Comparison of ENCODE assay signal across 8 mouse cellular contexts in genomic region chr8:71629781-71630212, GRCm38 (mm10). TPM values are rescaled to one million over a fixed set of nuclear protein-coding genes. Genes with fewer than 3 reads are reported as not detected.
DNase-seq lines count a peak whose midpoint lies in the region; ATAC-seq and TF ChIP-seq lines count a peak whose summit lies in the region.

No protein-coding gene starts in this region.

- 2% methylated on average over 25 of the region's 25 CpGs for WGBS in neural tube, embryonic 11.5 days
- WGBS in intestine, postnatal 0 days = 6% methylated on average over 25 of the region's 25 CpGs
- WGBS in lung, adult 2 months = 4% methylated on average over 25 of the region's 25 CpGs

- peak overlapping the region; percentile 85 for H3K4me2 ChIP-seq in neural tube, embryonic 11.5 days (ENCODE audit: low read depth)
- peak overlapping the region; percentile 98 for H3K4me2 ChIP-seq in intestine, postnatal 0 days (replicated peaks; ENCODE audit: low read depth)

- no peak overlapping the region for H3K27ac ChIP-seq in neural tube, embryonic 11.5 days (ENCODE audit: low read depth, low read length)
- H3K27ac ChIP-seq in intestine, postnatal 0 days (ENCODE audit: low read depth, low read length) = no peak overlapping the region

- peak overlapping the region; percentile 44; the same call in 1 of the 2 replicates for H3K9ac ChIP-seq in neural tube, embryonic 11.5 days (ENCODE audit: low read length)
- H3K9ac ChIP-seq in intestine, postnatal 0 days (ENCODE audit: low read depth, low read length) = no peak overlapping the region

- TF ChIP-seq POLR2A in lung, adult 2 months (IDR thresholded peaks at IDR 0.05; ENCODE audit: borderline replicate concordance, extremely low read depth, low read depth, low read length) = no peak

- DNase-seq in neural tube, embryonic 11.5 days (ENCODE audit: low spot score) = peak; percentile 65
- no peak for DNase-seq in neural tube, embryonic 10.5 days (ENCODE audit: extremely low spot score, low spot score)
- peak; percentile 72 for DNase-seq in cerebellum, adult 9-11 months
- DNase-seq in lung, adult 2 months = peak; percentile 41
- peak; percentile 47 to 76 for DNase-seq in spleen, postnatal 4 days (ENCODE audit: low spot score in 2 of 2)
- no peak for DNase-seq in right cerebral cortex, adult 2 months (ENCODE audit: low spot score in 2 of 2)

- H3K4me3 ChIP-seq in neural tube, embryonic 11.5 days (ENCODE audit: low read depth, low read length) = peak overlapping the region; percentile 43
- H3K4me3 ChIP-seq in intestine, postnatal 0 days (ENCODE audit: low read depth, low read length) = peak overlapping the region; percentile 49
- H3K4me3 ChIP-seq in lung, adult 2 months (replicated peaks; ENCODE audit: extremely low read depth, low read depth, low read length) = peak overlapping the region; percentile 36

- TF ChIP-seq CTCF in intestine, postnatal 0 days (IDR thresholded peaks at IDR 0.05; ENCODE audit: low read depth) = no peak
- TF ChIP-seq CTCF in lung, adult 2 months (IDR thresholded peaks at IDR 0.05; ENCODE audit: insufficient read depth, low read length) = no peak

- peaks cover 22% of the 10 kb centered on the region for H3K27me3 ChIP-seq in neural tube, embryonic 11.5 days (ENCODE audit: control insufficient read depth, insufficient read depth, low read length)
- H3K27me3 ChIP-seq in intestine, postnatal 0 days (replicated peaks; ENCODE audit: control insufficient read depth, insufficient read depth, low read length) = peaks cover 19% of the 10 kb centered on the region

- peaks cover 9% of the 10 kb centered on the region for H3K4me1 ChIP-seq in neural tube, embryonic 11.5 days (ENCODE audit: control insufficient read depth, insufficient read depth, low read length)
- H3K4me1 ChIP-seq in intestine, postnatal 0 days (replicated peaks; ENCODE audit: control insufficient read depth, insufficient read depth, low read length) = peaks cover 17% of the 10 kb centered on the region
- H3K4me1 ChIP-seq in lung, adult 2 months (ENCODE audit: control insufficient read depth, insufficient read depth, low read length) = peaks cover 14% of the 10 kb centered on the region

- peaks cover 2% of the 10 kb centered on the region; the same call in 1 of the 2 replicates for H3K36me3 ChIP-seq in neural tube, embryonic 11.5 days (ENCODE audit: control insufficient read depth, insufficient read depth, low read length)
- H3K36me3 ChIP-seq in intestine, postnatal 0 days (ENCODE audit: control insufficient read depth, insufficient read depth) = peaks cover 6% of the 10 kb centered on the region

- peak; percentile 28 for ATAC-seq in neural tube, embryonic 11.5 days (ENCODE audit: insufficient read depth, low FRiP score, low TSS enrichment)
- peak; percentile 12 for ATAC-seq in granulocyte monocyte progenitor cell, adult 5-6 weeks (replicated peaks; ENCODE audit: poor library complexity, severe bottlenecking)
- peak; percentile 9; the same call in 1 of the 2 replicates for ATAC-seq in intestine, postnatal 0 days

- H3K9me3 ChIP-seq in neural tube, embryonic 11.5 days (ENCODE audit: control insufficient read depth, low read length) = peaks cover 7% of the 10 kb centered on the region
- no peaks in the 10 kb centered on the region for H3K9me3 ChIP-seq in intestine, postnatal 0 days (ENCODE audit: control insufficient read depth)

RNA-seq across cellular contexts. Expression of gene Colgalt1, which starts 19.0 kb away (rescaled TPM):
- 54.5 and 57.4 TPM in 2 replicates for polyA plus RNA-seq in neural tube, embryonic 11.5 days (2014; fragmentation: Nextera tagmentation; extraction: Ambion mirVana)
- total RNA-seq in granulocyte monocyte progenitor cell, adult 5-6 weeks (2014; fragmentation: Nextera tagmentation) = 93.8 and 107 TPM in 2 replicates
- 77.1 and 84.4 TPM in 2 replicates for total RNA-seq in granulocyte monocyte progenitor cell, adult 5-6 weeks (2017)
- polyA plus RNA-seq in intestine, postnatal 0 days (2015; fragmentation: Nextera tagmentation; extraction: Ambion mirVana) = 43.3 and 44.5 TPM in 2 replicates
- polyA plus RNA-seq in lung, adult 2 months (2012; rRNA removed) = 172 and 200 TPM in 2 replicates

RNA-seq across cellular contexts. Expression of gene Fam129c, which starts 32.3 kb away (rescaled TPM):
- 3.6 and 4.2 TPM in 2 replicates for polyA plus RNA-seq in neural tube, embryonic 11.5 days (2014; fragmentation: Nextera tagmentation; extraction: Ambion mirVana)
- total RNA-seq in granulocyte monocyte progenitor cell, adult 5-6 weeks (2014; fragmentation: Nextera tagmentation) = 11.6 and 11.7 TPM in 2 replicates
- 0.69 and 6.1 TPM in 2 replicates for total RNA-seq in granulocyte monocyte progenitor cell, adult 5-6 weeks (2017)
- polyA plus RNA-seq in intestine, postnatal 0 days (2015; fragmentation: Nextera tagmentation; extraction: Ambion mirVana) = 0.47 and 0.77 TPM in 2 replicates
- 4.8 and 5.4 TPM in 2 replicates for polyA plus RNA-seq in lung, adult 2 months (2012; rRNA removed)

RNA-seq across cellular contexts. Expression of gene Pgls, which starts 37.8 kb away (rescaled TPM):
- polyA plus RNA-seq in neural tube, embryonic 11.5 days (2014; fragmentation: Nextera tagmentation; extraction: Ambion mirVana) = 212 and 216 TPM in 2 replicates
- total RNA-seq in granulocyte monocyte progenitor cell, adult 5-6 weeks (2014; fragmentation: Nextera tagmentation) = 143 and 180 TPM in 2 replicates
- 155 and 185 TPM in 2 replicates for total RNA-seq in granulocyte monocyte progenitor cell, adult 5-6 weeks (2017)
- 152 and 154 TPM in 2 replicates for polyA plus RNA-seq in intestine, postnatal 0 days (2015; fragmentation: Nextera tagmentation; extraction: Ambion mirVana)
- 140 TPM in 2 replicates for polyA plus RNA-seq in lung, adult 2 months (2012; rRNA removed)

RNA-seq across cellular contexts. Expression of gene Unc13a, which starts 41.8 kb away (rescaled TPM):
- polyA plus RNA-seq in neural tube, embryonic 11.5 days (2014; fragmentation: Nextera tagmentation; extraction: Ambion mirVana) = 6.5 and 7.7 TPM in 2 replicates
- total RNA-seq in granulocyte monocyte progenitor cell, adult 5-6 weeks (2014; fragmentation: Nextera tagmentation) = 0.60 TPM in 1 of 2 replicates, not detected in the other
- total RNA-seq in granulocyte monocyte progenitor cell, adult 5-6 weeks (2017) = 0.04 and 1.8 TPM in 2 replicates
- polyA plus RNA-seq in intestine, postnatal 0 days (2015; fragmentation: Nextera tagmentation; extraction: Ambion mirVana) = 0.60 and 0.72 TPM in 2 replicates
- 0.25 and 0.32 TPM in 2 replicates for polyA plus RNA-seq in lung, adult 2 months (2012; rRNA removed)

RNA-seq across cellular contexts. Expression of gene Jak3, which starts 46.3 kb away (rescaled TPM):
- 1.6 and 2.0 TPM in 2 replicates for polyA plus RNA-seq in neural tube, embryonic 11.5 days (2014; fragmentation: Nextera tagmentation; extraction: Ambion mirVana)
- total RNA-seq in granulocyte monocyte progenitor cell, adult 5-6 weeks (2014; fragmentation: Nextera tagmentation) = 10.9 and 17.5 TPM in 2 replicates
- 7.2 and 8.1 TPM in 2 replicates for total RNA-seq in granulocyte monocyte progenitor cell, adult 5-6 weeks (2017)
- polyA plus RNA-seq in intestine, postnatal 0 days (2015; fragmentation: Nextera tagmentation; extraction: Ambion mirVana) = 5.7 and 6.8 TPM in 2 replicates
- 56.6 and 72.7 TPM in 2 replicates for polyA plus RNA-seq in lung, adult 2 months (2012; rRNA removed)

Comparison
In these comparisons a context has a peak if more than half of its experiments do, and no peak if none do; other contexts are left out.
1. DNase-seq: peak in neural tube, embryonic 11.5 days (single experiment), cerebellum, adult 9-11 months (single experiment), lung, adult 2 months (single experiment) and spleen, postnatal 4 days (2 of 2); none in neural tube, embryonic 10.5 days (single experiment) and right cerebral cortex, adult 2 months (0 of 2).
2. Peak in every context shown above with its lines, with median percentiles within 50 percentile points of each other: ATAC-seq and H3K4me3 ChIP-seq.